Mouse (Mus musculus) lung, postnatal 0 days (tissue): Measurements from ENCODE around the gene Nobox.

Experiments used
- CTCF ChIP-seq: IDR thresholded peaks from 2 replicates; pipeline ENCODE4 v1.5.1; 2016; ENCODE audit warnings: antibody characterized with exemption, mild to moderate bottlenecking
- EP300 ChIP-seq: IDR thresholded peaks from 2 replicates; pipeline ENCODE4 v1.6.1; 2016; ENCODE audit warnings: antibody characterized with exemption, mild to moderate bottlenecking, control low read depth

DNA sequence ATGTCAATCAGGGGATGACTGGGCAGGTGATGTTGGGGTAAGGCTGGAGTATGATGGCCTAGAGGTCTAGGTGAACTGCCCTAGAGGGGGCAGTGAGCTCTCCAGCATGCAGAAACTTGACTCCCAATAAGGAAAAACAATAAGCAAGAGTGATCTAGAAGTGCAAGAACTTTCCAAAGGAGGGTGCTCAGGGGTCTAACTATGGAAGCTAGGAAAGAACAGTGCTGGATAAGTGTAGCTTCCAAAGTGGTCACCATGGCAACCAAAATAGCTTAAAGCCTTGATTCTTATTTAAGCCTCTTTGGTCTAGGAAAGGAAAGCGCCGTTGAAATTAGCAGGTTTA, 11.9 kb downstream of the Nobox start:
- TF ChIP-seq CTCF: no peak
- no peak for TF ChIP-seq EP300
